Mouse (Mus musculus) hindbrain, embryonic 13.5 days (tissue): ENCODE data around the gene Them7. TPM values are rescaled to one million over a fixed set of nuclear protein-coding genes. Genes with fewer than 3 reads are reported as not detected.

Source experiments
- ATAC-seq: fragments of 200-750 bp; cut with Nextera tagmentation; 2 replicates; pipeline ENCODE4 v1.8.0; 2017; ENCODE audit warnings: moderate TSS enrichment; ENCODE audit not compliant: low FRiP score
- H3K27ac ChIP-seq: fragments of 300-500 bp; sonication (generic); 2 replicates; pipeline ENCODE4 v1.5.1; 2015; ENCODE audit warnings: inconsistent platforms, mild to moderate bottlenecking, moderate library complexity
- H3K27me3 ChIP-seq: fragments of 300-500 bp; sonication (generic); 2 replicates; pipeline ENCODE4 v1.6.1; 2015; ENCODE audit warnings: mild to moderate bottlenecking, inconsistent platforms
- H3K36me3 ChIP-seq: fragments of 300-500 bp; sonication (generic); 2 replicates; pipeline ENCODE4 v1.6.1; 2015; ENCODE audit warnings: mild to moderate bottlenecking, inconsistent platforms
- H3K4me1 ChIP-seq: fragments of 300-500 bp; sonication (generic); replicated peaks from 2 replicates; pipeline ENCODE4 v1.6.1; 2015; ENCODE audit warnings: inconsistent platforms
- H3K4me2 ChIP-seq: fragments of 300-500 bp; sonication (generic); 2 replicates; pipeline ENCODE4 v1.6.1; 2015; ENCODE audit warnings: inconsistent platforms, mild to moderate bottlenecking, moderate library complexity
- H3K4me3 ChIP-seq: fragments of 300-500 bp; sonication (generic); 2 replicates; pipeline ENCODE4 v1.5.1; 2015; ENCODE audit warnings: mild to moderate bottlenecking, inconsistent platforms
- H3K9ac ChIP-seq: fragments of 300-500 bp; sonication (generic); 2 replicates; pipeline ENCODE4 v1.6.1; 2015; ENCODE audit warnings: mild to moderate bottlenecking, inconsistent platforms
- H3K9me3 ChIP-seq: fragments of 300-500 bp; sonication (generic); 2 replicates; pipeline ENCODE4 v1.6.1; 2016; ENCODE audit warnings: inconsistent platforms
- WGBS: fragments of 180-500 bp; shearing (Covaris S2); methylation state at CpG from one replicate; pipeline ENCODE4 v1.1.7; 2015; 5-methylcytosine and 5-hydroxymethylcytosine counted together
- polyA plus RNA-seq: library from polyadenylated mRNA; unstranded; fragments of >200 nt; fragmentation: Nextera tagmentation; extraction: Ambion mirVana; gene quantifications from 2 replicates; pipeline ENCODE4 v1.2.1, GENCODE M21; 2015

The Them7 gene
- polyA plus RNA-seq, 1 experiment from 2014 or later = 0.23 TPM

DNA sequence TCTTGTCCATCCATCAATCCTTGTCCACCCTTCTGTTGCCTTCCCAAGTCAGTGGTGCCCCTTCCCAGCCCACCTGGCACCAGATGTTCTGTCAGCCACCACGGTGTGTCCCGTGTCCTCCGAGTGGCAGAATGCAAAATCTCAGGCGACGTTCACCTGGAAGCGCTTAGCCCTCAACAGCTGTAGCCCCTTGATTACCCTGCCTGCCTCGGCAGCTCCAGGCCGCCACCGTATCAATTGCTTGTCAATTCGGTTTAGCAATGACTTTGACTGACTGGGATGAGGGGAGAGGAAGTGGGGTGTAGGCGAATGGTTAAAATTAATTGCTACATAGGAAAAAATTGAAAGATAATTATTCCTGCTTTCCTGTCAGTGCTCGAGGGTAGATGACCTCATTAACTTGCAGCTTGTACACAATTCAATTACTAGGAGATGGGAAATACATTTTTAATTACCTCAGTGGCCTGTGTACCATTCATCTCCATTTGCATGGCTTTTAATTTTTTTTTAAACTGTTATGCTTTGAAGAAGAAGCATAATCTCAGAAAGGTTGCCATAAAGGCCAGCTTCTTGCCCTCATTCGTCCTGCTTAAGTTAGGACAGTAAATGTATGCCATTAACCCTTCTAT lies 93.5 kb downstream of the Them7 start:
- ATAC-seq = peak; percentile 71
- H3K9me3 ChIP-seq = no peaks in the 10 kb centered on the region
- H3K27ac ChIP-seq = no peak overlapping the region; the same call in 1 of the 2 replicates
- 43% methylated on average over 13 of the region's 13 CpGs for WGBS
- H3K9ac ChIP-seq = no peak overlapping the region
- H3K4me1 ChIP-seq = peaks cover 16% of the 10 kb centered on the region
- peaks cover 35% of the 10 kb centered on the region for H3K27me3 ChIP-seq
- H3K4me2 ChIP-seq = 0 out of 2 replicates have a peak overlapping the region, but pooled peaks have one; percentile 4
- no peaks in the 10 kb centered on the region for H3K36me3 ChIP-seq
- H3K4me3 ChIP-seq = no peak overlapping the region

DNA sequence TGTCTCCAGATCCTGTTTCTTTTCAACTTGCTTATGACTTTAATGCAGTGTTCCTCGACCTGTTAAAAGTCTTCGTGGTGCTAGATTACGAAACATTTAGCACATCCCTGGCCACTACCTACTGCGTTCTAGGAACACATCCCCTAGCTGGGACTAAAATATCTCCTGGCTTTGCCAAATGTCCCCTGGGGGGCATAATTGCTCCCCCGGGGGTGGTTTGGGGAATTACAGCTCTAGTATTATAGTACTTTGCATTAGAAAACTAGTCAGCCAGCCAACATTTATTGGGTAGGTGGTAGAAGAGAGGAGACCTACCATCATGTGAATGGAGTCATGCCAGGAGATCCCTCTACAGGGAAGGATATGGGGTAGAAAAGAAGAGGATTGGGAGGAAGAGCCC lies 101.9 kb downstream of the Them7 start:
- no peak for ATAC-seq
- Histone ChIP-seq H3K27ac (no peak overlapping the region), H3K27me3 (peaks cover 50% of the 10 kb centered on the region), H3K4me1 (no peaks in the 10 kb centered on the region), H3K9ac (no peak overlapping the region), H3K9me3 (no peaks in the 10 kb centered on the region), H3K4me3 (no peak overlapping the region), H3K4me2 (no peak overlapping the region), H3K36me3 (no peaks in the 10 kb centered on the region)
- WGBS = 90% methylated on average over 5 of the region's 5 CpGs

DNA sequence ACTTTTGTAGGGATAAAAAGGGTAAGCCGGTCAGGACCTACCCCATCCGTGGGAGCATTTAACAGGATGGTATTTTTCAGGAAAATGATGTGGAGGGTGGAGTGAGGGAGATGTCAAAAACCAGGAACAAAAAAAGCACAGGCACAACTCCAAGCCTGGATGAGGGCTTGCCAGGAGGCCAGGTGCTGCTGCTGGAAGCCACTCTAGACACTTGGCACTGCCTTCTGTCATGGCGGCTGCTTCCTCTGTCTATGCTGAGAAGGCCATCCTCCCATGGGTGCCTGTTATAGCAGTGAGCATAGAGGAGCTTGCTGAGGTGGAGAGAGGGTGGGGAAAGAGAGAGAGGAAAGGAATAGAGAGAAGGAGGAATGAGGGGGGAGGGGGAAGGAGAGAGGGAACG lies 105.9 kb downstream of the Them7 start:
- Histone ChIP-seq H3K36me3 (no peaks in the 10 kb centered on the region), H3K4me1 (peaks cover 8% of the 10 kb centered on the region), H3K27me3 (peaks cover 63% of the 10 kb centered on the region), H3K4me2 (no peak overlapping the region), H3K9ac (no peak overlapping the region), H3K27ac (no peak overlapping the region), H3K4me3 (no peak overlapping the region), H3K9me3 (no peaks in the 10 kb centered on the region)
- ATAC-seq = no peak
- WGBS = 88% methylated on average over 4 of the region's 4 CpGs

DNA sequence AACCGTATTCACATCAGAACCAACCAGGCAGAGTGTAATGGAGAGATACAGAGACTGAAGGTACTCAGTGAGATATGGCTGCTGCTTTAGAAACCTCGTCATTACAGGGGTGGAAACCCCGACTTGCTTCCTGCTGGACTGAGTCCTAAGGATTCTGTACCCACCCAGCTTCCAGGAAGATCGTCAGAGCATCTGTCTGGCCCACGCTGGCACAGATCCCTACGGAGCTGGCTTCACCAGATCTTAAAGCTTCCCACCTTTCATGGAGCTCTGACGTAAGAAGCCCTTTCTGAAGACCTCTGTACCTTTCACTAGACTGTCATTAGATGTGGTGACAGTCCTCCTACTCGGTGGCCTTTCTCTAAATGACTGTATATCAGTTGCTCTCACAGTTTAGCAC lies 109.0 kb downstream of the Them7 start:
- no peaks in the 10 kb centered on the region for H3K36me3 ChIP-seq
- H3K9ac ChIP-seq = no peak overlapping the region
- peaks cover 30% of the 10 kb centered on the region for H3K4me1 ChIP-seq
- peak overlapping the region; percentile 14 for H3K27ac ChIP-seq
- ATAC-seq = no peak
- no peak overlapping the region for H3K4me3 ChIP-seq
- WGBS = 70% methylated on average over 8 of the region's 8 CpGs
- H3K4me2 ChIP-seq = no peak overlapping the region
- H3K27me3 ChIP-seq = peaks cover 63% of the 10 kb centered on the region
- no peaks in the 10 kb centered on the region for H3K9me3 ChIP-seq

DNA sequence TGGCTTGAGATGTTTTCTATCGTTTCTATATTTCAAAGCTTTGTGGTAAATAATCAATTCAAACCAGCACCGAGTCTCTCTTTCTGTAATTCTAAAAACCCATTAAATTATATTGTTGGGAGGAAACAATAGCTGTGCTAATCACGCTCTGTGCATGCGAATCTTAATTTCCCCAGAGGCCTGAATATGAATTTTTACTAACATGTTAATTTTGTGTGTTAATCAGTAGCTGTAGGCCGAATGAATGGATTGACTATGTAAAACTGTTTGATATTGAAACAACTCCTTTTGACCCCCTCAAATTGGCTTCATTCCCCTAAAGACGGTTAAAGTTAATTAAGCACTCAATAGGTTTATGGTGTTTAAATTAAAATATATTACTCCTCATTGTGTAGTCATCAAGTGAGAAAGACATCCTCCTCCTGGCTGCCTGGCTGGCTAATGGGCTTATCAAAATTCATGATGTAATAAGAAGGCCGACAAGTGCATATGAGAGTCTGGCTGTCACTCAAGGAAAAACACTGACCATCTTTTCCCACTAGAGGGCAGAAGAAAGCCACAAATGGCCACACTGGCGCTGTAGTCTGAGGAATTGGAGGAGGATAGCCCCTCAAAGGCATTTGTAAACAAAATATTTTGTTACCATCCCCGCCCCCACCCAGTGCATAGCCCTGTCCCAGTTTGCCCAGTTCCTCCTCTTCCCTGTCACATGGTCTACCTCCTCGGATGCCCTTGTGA lies 110.0 kb downstream of the Them7 start:
- H3K9me3 ChIP-seq = no peaks in the 10 kb centered on the region
- H3K4me3 ChIP-seq = no peak overlapping the region
- no peak overlapping the region for H3K9ac ChIP-seq
- peaks cover 30% of the 10 kb centered on the region for H3K4me1 ChIP-seq
- peak overlapping the region; percentile 66; the same call in 1 of the 2 replicates for H3K27ac ChIP-seq
- no peaks in the 10 kb centered on the region for H3K36me3 ChIP-seq
- WGBS = 22% methylated on average over 10 of the region's 10 CpGs
- ATAC-seq = peak; percentile 84
- peak overlapping the region; percentile 30; the same call in 1 of the 2 replicates for H3K4me2 ChIP-seq
- peaks cover 55% of the 10 kb centered on the region for H3K27me3 ChIP-seq

DNA sequence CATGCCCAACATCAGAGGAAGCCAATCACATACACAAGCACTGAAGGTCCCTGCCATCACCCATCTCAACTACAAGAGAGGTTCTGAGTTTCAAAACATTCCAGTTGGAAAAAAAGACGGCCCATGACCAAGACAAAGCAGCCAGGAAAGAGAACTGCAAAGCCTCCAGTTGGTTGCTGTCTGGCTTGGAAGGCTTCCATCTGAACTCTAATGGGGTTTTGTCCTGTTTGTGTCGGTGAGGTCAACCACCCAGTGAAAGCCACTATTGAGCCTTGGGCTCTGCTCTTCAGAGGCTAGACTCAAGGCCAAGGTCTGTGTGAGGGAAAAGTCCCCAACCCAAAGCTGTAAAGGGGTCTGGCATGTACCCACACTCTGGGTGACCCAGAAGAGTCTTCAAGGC lies 111.5 kb downstream of the Them7 start:
- Histone ChIP-seq H3K9ac (no peak overlapping the region), H3K9me3 (no peaks in the 10 kb centered on the region), H3K4me3 (no peak overlapping the region), H3K4me1 (peaks cover 30% of the 10 kb centered on the region), H3K36me3 (no peaks in the 10 kb centered on the region), H3K27ac (no peak overlapping the region), H3K27me3 (peaks cover 46% of the 10 kb centered on the region), H3K4me2 (no peak overlapping the region)
- 56% methylated on average over 2 of the region's 2 CpGs for WGBS
- ATAC-seq = no peak

DNA sequence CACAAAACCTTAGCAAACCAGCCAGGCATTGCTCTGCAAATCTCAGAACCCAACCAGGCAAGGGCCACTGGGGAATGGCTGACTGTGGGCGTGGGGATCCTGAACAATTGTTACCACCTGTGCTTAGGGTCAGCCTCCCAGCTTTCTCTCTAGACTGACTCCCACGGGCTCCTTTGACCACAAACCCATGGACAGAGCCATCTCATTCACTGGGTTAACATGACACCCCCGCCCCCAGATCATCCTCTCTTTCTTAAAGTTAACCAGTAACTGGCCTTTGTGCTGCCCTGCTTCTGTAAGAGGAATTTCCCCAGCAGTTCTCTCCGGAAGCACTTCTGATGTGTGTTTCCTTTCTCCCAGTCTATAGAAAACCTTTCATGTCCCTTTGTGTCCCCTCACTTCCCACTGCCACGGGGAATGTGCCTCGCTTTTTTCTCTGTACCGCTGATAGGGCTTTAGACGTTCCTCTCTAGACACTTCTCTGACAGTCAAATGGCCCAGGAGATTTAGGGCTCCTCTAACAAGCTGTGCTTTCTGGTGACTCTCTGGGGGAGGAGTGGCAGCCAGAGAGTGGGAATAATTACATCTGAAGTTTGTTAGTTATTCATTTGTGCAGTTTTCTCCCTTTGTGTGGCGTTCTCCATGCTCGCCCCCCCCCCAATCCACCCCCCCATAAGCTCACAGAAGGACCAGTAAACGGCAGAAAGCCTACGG lies 112.4 kb downstream of the Them7 start:
- Histone ChIP-seq H3K27ac (no peak overlapping the region), H3K4me2 (no peak overlapping the region), H3K4me1 (peaks cover 30% of the 10 kb centered on the region), H3K4me3 (no peak overlapping the region), H3K9me3 (no peaks in the 10 kb centered on the region), H3K36me3 (no peaks in the 10 kb centered on the region), H3K27me3 (peaks cover 38% of the 10 kb centered on the region), H3K9ac (no peak overlapping the region; the same call in 1 of the 2 replicates)
- ATAC-seq = no peak
- WGBS = 12% methylated on average over 12 of the region's 12 CpGs

DNA sequence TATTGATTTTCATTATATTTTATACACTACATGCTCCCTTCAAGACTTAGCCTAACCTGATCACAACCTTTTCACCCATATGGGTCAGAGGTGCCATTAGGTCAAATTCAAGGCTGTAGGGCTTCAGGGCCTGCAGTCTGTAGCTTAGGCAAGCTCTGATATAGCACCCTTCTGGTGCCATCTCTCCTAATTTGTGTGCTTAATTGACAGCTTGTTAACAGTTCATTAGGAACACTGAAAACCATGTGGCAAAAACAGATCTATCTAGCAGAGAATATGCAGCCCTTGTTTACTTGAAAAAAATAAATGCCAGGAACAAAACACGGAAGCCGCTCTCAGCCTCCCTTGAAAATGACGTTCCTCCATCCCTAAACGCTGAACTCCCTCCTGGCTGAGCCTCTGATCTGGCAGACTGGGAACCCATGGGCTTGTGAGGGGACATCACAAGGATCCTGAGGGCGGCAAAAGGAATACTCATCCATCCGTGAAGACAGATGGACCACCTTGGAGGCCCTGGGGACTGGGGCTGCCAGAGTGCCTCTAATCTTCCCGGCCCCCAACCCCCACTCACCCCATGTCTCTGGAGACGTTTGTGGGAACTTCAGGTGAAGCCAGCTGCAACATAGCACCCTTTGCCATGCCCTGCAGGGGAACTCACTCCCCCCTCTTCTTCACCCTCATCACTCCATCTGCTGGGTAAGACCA lies 113.2 kb downstream of the Them7 start:
- Histone ChIP-seq H3K27ac (no peak overlapping the region), H3K36me3 (no peaks in the 10 kb centered on the region), H3K9ac (no peak overlapping the region), H3K27me3 (peaks cover 29% of the 10 kb centered on the region), H3K9me3 (no peaks in the 10 kb centered on the region), H3K4me2 (no peak overlapping the region), H3K4me3 (no peak overlapping the region), H3K4me1 (peaks cover 30% of the 10 kb centered on the region)
- 0 out of 2 replicates have a peak, but pooled peaks have one; percentile 6 for ATAC-seq
- 26% methylated on average over 8 of the region's 8 CpGs for WGBS

DNA sequence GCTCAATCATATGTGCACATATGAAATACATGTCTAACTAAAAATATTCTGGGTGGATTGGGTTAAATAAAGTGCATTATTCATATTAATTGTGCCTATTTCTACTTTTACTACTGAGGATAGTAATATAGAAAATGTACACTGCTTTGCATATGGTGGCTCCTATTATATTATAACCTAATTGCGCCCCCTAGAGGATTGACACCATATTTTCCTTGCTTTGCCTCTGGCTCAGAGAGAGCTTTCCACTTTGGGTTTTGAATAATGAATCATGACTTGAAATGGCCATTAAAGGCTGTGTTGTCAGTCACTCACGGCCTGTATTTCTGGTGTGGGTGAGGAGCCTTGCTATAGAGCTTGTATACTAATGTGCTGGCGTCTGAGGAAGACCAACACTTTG lies 115.9 kb downstream of the Them7 start:
- ATAC-seq = no peak
- Histone ChIP-seq H3K9ac (no peak overlapping the region), H3K27ac (no peak overlapping the region), H3K4me2 (no peak overlapping the region), H3K4me3 (no peak overlapping the region), H3K9me3 (no peaks in the 10 kb centered on the region), H3K36me3 (no peaks in the 10 kb centered on the region), H3K4me1 (peaks cover 22% of the 10 kb centered on the region), H3K27me3 (peaks cover 22% of the 10 kb centered on the region)
- WGBS = 75% methylated on average over 3 of the region's 3 CpGs

DNA sequence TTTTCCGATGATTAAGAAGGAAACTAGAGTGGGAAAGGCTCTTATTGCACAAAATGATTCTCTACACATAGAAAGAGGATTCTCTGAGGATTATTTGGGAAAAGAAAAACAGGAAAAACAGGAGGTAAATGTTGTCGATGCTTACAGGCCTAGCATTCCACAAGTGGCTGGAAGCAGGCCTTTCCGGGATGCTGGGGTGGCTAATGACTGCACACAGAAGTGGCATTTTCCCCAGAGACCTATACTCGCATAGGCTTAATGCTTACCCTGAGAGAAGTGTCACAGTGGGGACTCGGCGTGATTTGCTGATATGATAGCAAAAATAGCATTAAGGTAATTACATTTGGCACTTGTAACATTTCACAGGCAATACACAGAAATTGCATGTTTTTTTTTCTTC lies 124.8 kb downstream of the Them7 start:
- WGBS = 56% methylated on average over 6 of the region's 6 CpGs
- no peak for ATAC-seq
- no peak overlapping the region for H3K4me2 ChIP-seq

DNA sequence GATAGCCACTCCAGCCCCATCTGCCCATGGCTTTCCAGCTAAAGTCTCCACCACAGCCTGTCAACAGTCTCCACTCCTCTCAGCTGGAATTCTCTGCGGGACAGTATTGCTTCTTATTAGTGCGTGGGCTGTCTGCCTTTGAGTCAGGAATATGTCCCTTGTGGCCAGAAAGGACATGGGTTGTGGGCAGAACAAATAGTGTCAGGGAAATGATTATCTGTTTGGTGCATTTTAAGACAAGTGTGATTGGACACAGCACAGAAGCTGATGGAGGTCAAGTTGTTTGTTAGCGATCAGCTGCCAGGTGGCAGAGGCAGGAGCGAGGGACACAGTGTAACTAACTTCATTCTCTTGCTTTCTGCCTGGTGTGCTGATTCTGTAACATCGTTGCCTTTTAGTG lies 132.7 kb downstream of the Them7 start:
- Histone ChIP-seq H3K4me3 (no peak overlapping the region), H3K9ac (no peak overlapping the region), H3K36me3 (no peaks in the 10 kb centered on the region), H3K9me3 (no peaks in the 10 kb centered on the region), H3K4me1 (0 out of 2 replicates have a peak, but pooled peaks cover 12% of the 10 kb centered on the region), H3K27ac (no peak overlapping the region), H3K4me2 (no peak overlapping the region), H3K27me3 (0 out of 2 replicates have a peak, but pooled peaks cover 4% of the 10 kb centered on the region)
- 46% methylated on average over 5 of the region's 5 CpGs for WGBS
- no peak for ATAC-seq

More for the DNA sequence above, 124.8 kb downstream of the Them7 start:
- H3K9me3 ChIP-seq = no peaks in the 10 kb centered on the region
- H3K27me3 ChIP-seq = 0 out of 2 replicates have a peak, but pooled peaks cover 4% of the 10 kb centered on the region
- no peaks in the 10 kb centered on the region for H3K4me1 ChIP-seq
- H3K4me3 ChIP-seq = no peak overlapping the region
- H3K27ac ChIP-seq = no peak overlapping the region
- H3K36me3 ChIP-seq = no peaks in the 10 kb centered on the region
- no peak overlapping the region for H3K9ac ChIP-seq

DNA sequence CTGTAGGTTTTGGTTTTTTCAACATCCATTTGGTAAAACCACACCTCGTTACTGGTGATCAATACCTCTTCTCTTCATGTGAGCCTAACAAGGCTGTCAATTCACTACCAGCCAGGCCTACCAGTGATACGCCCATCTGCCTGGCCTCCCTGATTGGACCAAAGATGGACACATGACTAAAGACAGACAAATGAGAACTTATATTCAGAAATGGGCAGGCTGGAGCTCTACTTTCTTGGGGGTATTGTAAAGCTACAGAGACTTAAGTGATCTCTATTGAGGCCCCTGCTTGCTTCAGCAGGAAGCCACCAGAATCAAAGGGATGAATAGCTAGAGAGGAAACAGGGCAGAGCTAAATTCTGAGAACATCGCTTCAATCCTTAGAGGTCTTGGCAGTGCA lies 133.9 kb downstream of the Them7 start:
- WGBS = 97% methylated on average over 3 of the region's 3 CpGs
- Histone ChIP-seq H3K36me3 (no peaks in the 10 kb centered on the region), H3K27me3 (0 out of 2 replicates have a peak, but pooled peaks cover 4% of the 10 kb centered on the region), H3K27ac (no peak overlapping the region), H3K4me2 (no peak overlapping the region), H3K9me3 (no peaks in the 10 kb centered on the region), H3K4me3 (no peak overlapping the region), H3K9ac (no peak overlapping the region), H3K4me1 (0 out of 2 replicates have a peak, but pooled peaks cover 12% of the 10 kb centered on the region)
- no peak for ATAC-seq
